Mouse (Mus musculus): ENCODE data around the gene D11Wsu47e. TPM values are rescaled to one million over a fixed set of nuclear protein-coding genes. Genes with fewer than 3 reads are reported as not detected.

The D11Wsu47e gene
- polyA plus RNA-seq, 1 experiment from 2014 or later, result 19.2 TPM

DNA sequence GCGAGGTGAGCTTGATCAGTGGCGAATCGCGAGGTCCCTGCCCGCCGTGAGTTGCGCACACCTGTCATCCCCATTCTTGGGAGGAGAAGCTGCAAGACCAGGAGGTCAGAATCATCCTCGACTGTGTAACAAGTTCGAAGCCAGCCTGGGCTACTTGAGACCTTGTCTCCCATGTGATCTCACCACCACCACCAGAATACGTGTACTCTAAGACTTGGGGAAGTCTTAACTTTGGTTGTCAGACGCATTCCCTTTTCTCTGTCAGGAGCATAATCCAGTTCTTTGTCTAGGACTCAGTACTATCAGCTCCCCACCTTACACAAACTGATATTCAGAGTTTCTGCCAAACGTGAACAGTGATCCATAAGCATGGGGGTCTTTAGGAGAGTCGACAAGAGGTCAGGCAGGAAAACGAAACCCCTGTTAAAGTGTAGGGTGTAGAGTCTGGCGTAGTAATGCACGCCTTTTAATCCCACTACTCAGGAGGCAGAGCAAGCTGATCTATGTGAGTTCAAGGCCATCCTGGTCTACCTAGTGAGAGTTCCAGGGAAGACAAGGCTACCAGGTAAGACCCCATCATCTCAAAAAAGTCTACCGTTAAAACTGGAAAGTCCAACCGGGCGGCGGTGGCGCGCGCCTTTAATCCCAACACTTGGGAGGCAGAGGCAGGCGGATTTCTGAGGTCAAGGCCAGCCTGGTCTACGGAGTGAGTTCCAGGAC is 655 bp downstream of the D11Wsu47e start:
- Histone ChIP-seq H3K4me2 (peak overlapping the region; percentile 63), H3K27ac (peak overlapping the region; percentile 96), H3K4me3 (peak overlapping the region; percentile 96), H3K27me3 (no peaks in the 10 kb centered on the region), H3K4me1 (peaks cover 28% of the 10 kb centered on the region), H3K9me3 (no peaks in the 10 kb centered on the region), H3K9ac (peak overlapping the region; percentile 65), H3K36me3 (peaks cover 24% of the 10 kb centered on the region)
- ATAC-seq (ENCODE audit: insufficient number of reproducible peaks, low FRiP score, low TSS enrichment, low read depth), result no peak
- WGBS, result 40% methylated on average over 25 of the region's 25 CpGs

DNA sequence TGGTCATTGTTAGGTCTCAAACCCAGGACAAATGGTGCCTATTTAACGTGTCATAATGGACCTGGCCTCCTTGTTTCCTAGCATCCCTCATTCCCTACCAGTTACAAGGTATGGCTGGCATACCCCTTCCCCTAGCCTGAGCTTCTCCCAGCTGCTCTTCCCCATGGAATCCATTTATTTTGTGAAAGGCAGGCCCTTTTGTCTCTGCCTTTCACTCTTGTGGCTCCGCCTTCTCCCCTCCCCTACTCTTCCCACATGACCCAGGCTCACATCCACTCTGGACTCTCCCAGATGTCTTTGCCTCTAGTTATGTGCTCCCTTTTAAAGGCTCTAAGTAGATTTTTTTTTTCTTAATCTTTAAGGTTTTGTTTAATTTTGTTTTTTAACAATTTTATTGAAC is 2.8 kb downstream of the D11Wsu47e start:
- no peak for ATAC-seq (ENCODE audit: insufficient number of reproducible peaks, low FRiP score, low TSS enrichment, low read depth)
- Histone ChIP-seq H3K4me3 (no peak overlapping the region), H3K4me1 (peaks cover 21% of the 10 kb centered on the region), H3K27ac (no peak overlapping the region), H3K9me3 (no peaks in the 10 kb centered on the region), H3K9ac (no peak overlapping the region), H3K4me2 (no peak overlapping the region), H3K36me3 (peaks cover 45% of the 10 kb centered on the region), H3K27me3 (no peaks in the 10 kb centered on the region)
- 70% methylated on average over 2 of the region's 2 CpGs for WGBS

DNA sequence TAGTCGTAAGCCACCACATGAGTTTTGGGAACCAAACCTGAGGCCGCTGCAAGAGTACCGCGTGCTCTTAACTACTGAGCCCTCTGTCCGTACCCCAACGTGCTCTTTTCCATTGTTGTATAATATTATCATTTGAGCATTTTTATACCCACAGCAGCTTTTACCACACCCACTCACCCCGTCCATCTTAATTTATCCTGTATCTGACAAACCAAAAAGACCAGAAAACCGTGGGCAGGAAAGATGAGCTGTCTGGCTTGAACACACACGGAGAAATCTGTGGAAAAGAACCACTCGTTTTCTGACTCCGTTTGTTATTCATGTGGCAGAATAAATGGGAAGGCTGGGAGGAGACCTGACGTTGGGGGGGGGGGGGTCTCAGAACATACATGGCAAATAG is 6.3 kb downstream of the D11Wsu47e start:
- H3K9me3 ChIP-seq, result no peaks in the 10 kb centered on the region
- 85% methylated on average over 12 of the region's 12 CpGs for WGBS
- no peak for ATAC-seq (ENCODE audit: insufficient number of reproducible peaks, low FRiP score, low TSS enrichment, low read depth)
- peaks cover 10% of the 10 kb centered on the region; the same call in 1 of the 2 replicates for H3K4me1 ChIP-seq
- no peak overlapping the region for H3K4me2 ChIP-seq
- H3K27me3 ChIP-seq, result no peaks in the 10 kb centered on the region
- no peak overlapping the region for H3K4me3 ChIP-seq
- H3K9ac ChIP-seq, result no peak overlapping the region
- H3K36me3 ChIP-seq, result peaks cover 76% of the 10 kb centered on the region
- no peak overlapping the region for H3K27ac ChIP-seq

DNA sequence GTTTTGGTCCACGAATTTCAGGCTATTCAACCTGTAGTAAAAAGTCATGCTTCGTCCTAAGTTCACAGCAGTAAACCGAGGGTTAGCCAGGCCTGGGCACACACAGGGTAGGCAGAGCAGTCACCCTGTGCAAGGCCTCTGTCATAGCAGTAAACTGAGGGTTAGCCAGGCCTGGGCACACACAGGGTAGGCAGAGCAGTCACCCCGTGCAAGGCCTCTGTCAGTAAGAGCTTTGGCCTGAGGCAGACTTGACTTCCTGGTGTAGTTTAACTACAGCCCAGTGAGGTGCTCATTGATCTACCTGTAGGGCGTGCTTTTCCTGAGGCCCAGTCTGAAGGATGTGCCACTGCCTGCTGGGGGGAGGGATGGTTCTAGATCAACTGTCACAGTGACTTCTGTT is 7.1 kb downstream of the D11Wsu47e start:
- no peak for ATAC-seq (ENCODE audit: insufficient number of reproducible peaks, low FRiP score, low TSS enrichment, low read depth)
- 0 out of 2 replicates have a peak overlapping the region, but pooled peaks have one; percentile 1 for H3K9ac ChIP-seq
- peaks cover 84% of the 10 kb centered on the region for H3K36me3 ChIP-seq
- no peak overlapping the region for H3K4me2 ChIP-seq
- H3K27me3 ChIP-seq, result no peaks in the 10 kb centered on the region
- H3K4me1 ChIP-seq, result 0 out of 2 replicates have a peak, but pooled peaks cover 6% of the 10 kb centered on the region
- H3K9me3 ChIP-seq, result no peaks in the 10 kb centered on the region
- H3K27ac ChIP-seq, result no peak overlapping the region
- 77% methylated on average over 5 of the region's 5 CpGs for WGBS
- H3K4me3 ChIP-seq, result no peak overlapping the region

- H3K9me3 ChIP-seq, result no peaks in the 10 kb centered on the region
- H3K4me3 ChIP-seq, result no peak overlapping the region
- WGBS, result 71% methylated on average over 3 of the region's 3 CpGs
- H3K9ac ChIP-seq, result no peak overlapping the region
- no peaks in the 10 kb centered on the region for H3K27me3 ChIP-seq
- H3K4me2 ChIP-seq, result no peak overlapping the region
- peaks cover 88% of the 10 kb centered on the region for H3K36me3 ChIP-seq
- H3K4me1 ChIP-seq, result 0 out of 2 replicates have a peak, but pooled peaks cover under 1% of the 10 kb centered on the region
- ATAC-seq (ENCODE audit: insufficient number of reproducible peaks, low FRiP score, low TSS enrichment, low read depth), result no peak
- no peak overlapping the region for H3K27ac ChIP-seq
Observed at GRCm38 (mm10) chr11:113691851-113692250, 7.6 kb downstream of the D11Wsu47e start.

DNA sequence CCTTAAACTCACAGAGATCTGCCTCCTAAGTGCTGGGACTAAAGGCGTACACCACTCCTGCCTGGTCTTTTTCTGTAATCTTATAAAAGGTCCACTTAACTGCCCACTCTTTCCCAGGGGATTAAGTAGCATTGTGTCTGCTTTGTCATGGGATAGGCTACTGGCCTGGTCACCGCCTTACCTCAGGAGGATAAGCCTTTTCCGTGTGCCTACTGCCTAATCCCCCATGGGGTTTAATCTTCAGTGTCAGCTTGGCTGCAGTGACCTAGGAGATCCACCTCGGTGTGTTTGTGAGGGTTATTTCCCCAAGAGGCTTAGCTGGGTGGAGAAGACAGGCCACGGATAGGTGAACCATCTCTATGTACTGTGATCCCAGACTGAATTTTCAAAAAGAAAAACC is 13.4 kb downstream of the D11Wsu47e start:
- H3K9me3 ChIP-seq, result no peaks in the 10 kb centered on the region
- H3K27me3 ChIP-seq, result no peaks in the 10 kb centered on the region
- 84% methylated on average over 5 of the region's 5 CpGs for WGBS
- no peaks in the 10 kb centered on the region for H3K4me1 ChIP-seq
- H3K9ac ChIP-seq, result no peak overlapping the region
- H3K4me3 ChIP-seq, result no peak overlapping the region
- H3K4me2 ChIP-seq, result no peak overlapping the region
- H3K36me3 ChIP-seq, result peaks cover 54% of the 10 kb centered on the region
- no peak for ATAC-seq (ENCODE audit: insufficient number of reproducible peaks, low FRiP score, low TSS enrichment, low read depth)
- H3K27ac ChIP-seq, result no peak overlapping the region

DNA sequence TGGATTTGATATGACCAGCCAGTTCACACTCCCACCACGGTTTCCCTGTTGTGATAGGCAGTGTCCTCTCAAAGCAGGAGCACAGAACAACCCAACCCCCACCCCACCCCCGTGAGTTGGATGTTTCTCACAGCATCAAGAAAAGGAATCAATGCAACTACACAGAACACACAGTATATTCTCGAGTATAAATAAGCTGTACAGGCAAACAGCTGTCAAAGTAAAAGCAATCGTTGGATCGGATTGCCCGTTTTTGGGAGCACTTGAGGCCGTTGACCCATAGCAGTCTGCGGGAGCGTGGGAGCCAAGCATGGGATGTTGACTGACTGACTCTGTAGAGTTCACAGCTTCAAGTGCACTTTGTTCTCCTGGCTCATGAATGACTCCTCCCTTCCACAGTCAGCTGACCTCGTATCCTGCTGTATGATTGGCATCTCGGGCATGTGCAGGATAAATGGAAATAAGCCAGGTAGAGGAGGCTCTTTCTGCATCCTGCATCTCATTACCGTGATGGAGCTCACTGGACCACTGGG is 13.9 kb downstream of the D11Wsu47e start:
- no peak for ATAC-seq (ENCODE audit: insufficient number of reproducible peaks, low FRiP score, low TSS enrichment, low read depth)
- Histone ChIP-seq H3K4me1 (no peaks in the 10 kb centered on the region), H3K9ac (no peak overlapping the region), H3K9me3 (no peaks in the 10 kb centered on the region), H3K27ac (no peak overlapping the region), H3K4me2 (no peak overlapping the region), H3K36me3 (peaks cover 48% of the 10 kb centered on the region), H3K4me3 (no peak overlapping the region), H3K27me3 (no peaks in the 10 kb centered on the region)
- WGBS, result 86% methylated on average over 12 of the region's 12 CpGs

GRCm38 (mm10) chr11:113699643-113700042 is 15.4 kb downstream of the D11Wsu47e start:
- H3K27me3 ChIP-seq, result no peaks in the 10 kb centered on the region
- peaks cover 35% of the 10 kb centered on the region for H3K36me3 ChIP-seq
- no peak overlapping the region for H3K9ac ChIP-seq
- no peaks in the 10 kb centered on the region for H3K9me3 ChIP-seq
- whole genome bisulfite sequencing, result 85% methylated on average over 7 of the region's 7 CpGs
- peaks cover 3% of the 10 kb centered on the region; the same call in 1 of the 2 replicates for H3K4me1 ChIP-seq
- no peak overlapping the region for H3K4me3 ChIP-seq
- no peak overlapping the region for H3K27ac ChIP-seq
- ATAC-seq (ENCODE audit: insufficient number of reproducible peaks, low FRiP score, low TSS enrichment, low read depth), result no peak
- H3K4me2 ChIP-seq, result no peak overlapping the region

- peaks cover 4% of the 10 kb centered on the region; the same call in 1 of the 2 replicates for H3K4me1 ChIP-seq
- H3K27me3 ChIP-seq, result no peaks in the 10 kb centered on the region
- no peak overlapping the region for H3K9ac ChIP-seq
- ATAC-seq (ENCODE audit: insufficient number of reproducible peaks, low FRiP score, low TSS enrichment, low read depth), result no peak; the same call in 1 of the 2 replicates
- no peak overlapping the region for H3K27ac ChIP-seq
- no peak overlapping the region for H3K4me3 ChIP-seq
- no peaks in the 10 kb centered on the region for H3K9me3 ChIP-seq
- peaks cover 6% of the 10 kb centered on the region; the same call in 1 of the 2 replicates for H3K36me3 ChIP-seq
- 31% methylated on average over 5 of the region's 5 CpGs for WGBS
- H3K4me2 ChIP-seq, result no peak overlapping the region
Observed at GRCm38 (mm10) chr11:113703758-113704157, 19.5 kb downstream of the D11Wsu47e start.

- 79% methylated on average over 15 of the region's 15 CpGs for WGBS
- Histone ChIP-seq H3K9ac (no peak overlapping the region), H3K4me2 (no peak overlapping the region), H3K4me1 (peaks cover 24% of the 10 kb centered on the region), H3K27me3 (no peaks in the 10 kb centered on the region), H3K36me3 (peaks cover 3% of the 10 kb centered on the region; the same call in 1 of the 2 replicates), H3K4me3 (no peak overlapping the region), H3K27ac (no peak overlapping the region), H3K9me3 (no peaks in the 10 kb centered on the region)
- ATAC-seq (ENCODE audit: insufficient number of reproducible peaks, low FRiP score, low TSS enrichment, low read depth), result no peak
Observed at GRCm38 (mm10) chr11:113705966-113706652, 21.9 kb downstream of the D11Wsu47e start.

GRCm38 (mm10) chr11:113708629-113709213 is 24.5 kb downstream of the D11Wsu47e start:
- no peaks in the 10 kb centered on the region for H3K9me3 ChIP-seq
- no peak overlapping the region for H3K27ac ChIP-seq
- H3K9ac ChIP-seq, result no peak overlapping the region
- WGBS, result 47% methylated on average over 19 of the region's 19 CpGs
- no peak overlapping the region for H3K4me2 ChIP-seq
- no peaks in the 10 kb centered on the region for H3K36me3 ChIP-seq
- H3K4me1 ChIP-seq, result peaks cover 24% of the 10 kb centered on the region
- no peak overlapping the region for H3K4me3 ChIP-seq
- H3K27me3 ChIP-seq, result no peaks in the 10 kb centered on the region
- no peak for ATAC-seq (ENCODE audit: insufficient number of reproducible peaks, low FRiP score, low TSS enrichment, low read depth)

GRCm38 (mm10) chr11:113709272-113709671 is 25.1 kb downstream of the D11Wsu47e start:
- Histone ChIP-seq H3K27me3 (no peaks in the 10 kb centered on the region), H3K27ac (no peak overlapping the region), H3K36me3 (no peaks in the 10 kb centered on the region), H3K4me3 (no peak overlapping the region), H3K4me1 (peaks cover 21% of the 10 kb centered on the region), H3K4me2 (0 out of 2 replicates have a peak overlapping the region, but pooled peaks have one; percentile 3), H3K9ac (no peak overlapping the region), H3K9me3 (no peaks in the 10 kb centered on the region)
- no peak for ATAC-seq (ENCODE audit: insufficient number of reproducible peaks, low FRiP score, low TSS enrichment, low read depth)
- 21% methylated on average over 15 of the region's 15 CpGs for WGBS

Data from limb, embryonic 15.5 days (tissue).